Mouse (Mus musculus) right cerebral cortex, postnatal 14 days (tissue): ENCODE results near the gene Melk.

ENCODE experiments used
- DNase-seq: peaks from one replicate; pipeline ENCODE4 v3.0.0; 2022

Melk gene

DNA sequence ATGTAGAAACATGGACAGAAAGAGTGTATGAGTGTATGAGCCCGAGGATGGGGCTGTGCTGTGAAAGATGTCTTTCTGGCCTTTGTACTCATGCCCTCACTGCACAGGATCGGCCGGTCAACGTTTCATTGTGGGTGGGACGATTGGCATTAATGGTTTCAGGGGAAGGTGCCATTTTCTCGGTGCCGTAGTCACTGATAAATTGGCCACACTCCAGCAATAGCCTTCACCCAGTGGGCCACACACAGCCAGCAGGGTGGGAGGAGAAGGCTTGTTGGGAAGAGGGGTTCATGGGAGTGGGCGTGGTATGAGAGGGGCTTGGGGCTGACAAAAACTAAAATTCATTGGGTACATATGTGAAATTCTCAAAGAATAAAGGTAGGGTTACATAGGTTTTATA is 34.3 kb downstream of the Melk start:
- DNase-seq: no peak

DNA sequence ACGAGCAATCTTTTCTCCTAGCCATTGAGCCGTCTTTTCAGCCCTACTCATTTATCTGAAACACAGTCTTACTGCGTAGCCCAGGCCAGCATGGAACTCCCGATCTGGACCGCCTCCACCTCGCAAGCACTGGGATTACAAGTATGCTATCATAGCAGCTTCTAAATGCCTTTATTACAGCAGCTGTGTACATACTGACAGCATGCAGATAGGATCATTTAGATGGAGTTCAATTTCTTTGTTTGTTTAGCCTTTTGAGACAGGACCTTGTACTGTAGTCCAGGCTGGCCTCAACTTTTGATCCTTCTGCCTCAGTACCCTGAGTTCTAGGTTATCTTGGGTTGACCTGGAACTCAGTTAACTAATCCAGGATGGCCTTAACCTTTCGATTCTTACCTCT is 61.0 kb downstream of the Melk start:
- no peak for DNase-seq

DNA sequence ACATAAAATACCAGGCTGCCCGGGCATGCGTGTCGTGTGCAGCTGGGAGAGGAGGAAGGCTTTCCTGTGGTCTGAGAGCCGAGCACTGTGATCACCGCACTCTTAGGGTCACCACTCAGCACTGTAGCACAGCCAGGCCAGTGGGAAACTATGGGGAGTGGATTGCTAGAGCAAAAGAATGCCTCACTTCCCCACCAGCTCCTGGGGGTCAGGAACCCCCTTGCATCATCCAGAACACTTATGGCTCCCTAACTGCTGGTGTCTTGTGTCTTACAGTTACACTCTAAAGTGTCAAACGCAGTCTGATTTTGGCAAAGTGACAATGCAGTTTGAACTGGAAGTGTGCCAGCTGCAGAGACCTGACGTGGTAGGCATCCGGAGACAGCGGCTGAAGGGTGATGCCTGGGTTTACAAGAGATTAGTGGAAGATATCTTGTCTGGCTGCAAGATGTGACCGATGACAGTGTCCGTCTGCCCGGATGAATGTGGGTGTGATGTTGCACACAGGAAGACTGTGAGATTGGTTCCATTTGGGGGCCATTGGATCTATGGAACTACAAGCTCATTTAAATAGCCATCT is 62.8 kb downstream of the Melk start:
- DNase-seq: peak; percentile 9

DNA sequence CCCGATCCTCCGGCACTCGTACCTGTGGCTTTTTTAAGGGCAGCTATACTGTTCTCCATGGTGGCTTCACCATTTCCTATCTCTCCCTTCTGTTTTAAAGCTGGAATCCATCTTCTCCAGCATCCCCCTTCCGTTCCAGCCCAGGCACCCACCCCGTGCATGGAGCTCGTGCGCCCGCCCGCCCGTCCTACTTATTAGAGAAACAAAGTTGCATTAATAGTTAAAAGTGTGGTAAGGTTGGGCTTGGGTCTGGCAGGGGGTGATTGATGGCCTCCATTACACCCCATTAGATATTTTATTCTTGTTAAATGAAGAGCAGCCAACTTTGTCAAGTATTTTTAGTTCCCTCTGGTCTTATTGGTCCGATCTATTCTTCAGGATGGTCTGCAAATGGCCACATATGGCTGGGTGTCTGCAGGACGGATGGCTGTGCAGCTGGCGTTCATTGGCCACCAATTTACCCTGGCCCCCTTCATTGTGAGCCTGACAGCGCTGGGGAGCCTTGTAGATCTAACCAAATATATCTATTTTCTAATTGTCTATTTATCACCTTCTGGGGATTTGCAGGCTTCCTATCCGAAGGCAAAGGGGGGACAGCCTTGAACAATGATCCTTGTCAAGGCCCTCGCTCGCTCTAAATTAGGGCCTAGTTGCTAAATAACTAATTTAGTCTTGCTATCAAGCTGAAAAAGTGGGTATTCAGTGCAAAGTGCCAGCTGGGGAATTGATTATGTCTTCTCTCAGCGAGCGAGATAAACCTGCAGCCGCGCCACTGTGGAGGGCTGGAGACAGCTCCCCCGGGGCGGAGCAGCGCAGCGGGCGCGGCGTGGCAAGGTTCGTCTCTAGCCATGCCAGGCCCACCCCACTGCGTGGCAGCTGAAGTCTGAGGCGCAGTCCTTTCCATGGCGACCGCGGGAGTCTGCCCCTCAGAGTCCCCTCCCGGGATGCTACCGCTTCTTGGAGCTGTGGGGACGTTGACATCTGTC is 91.8 kb downstream of the Melk start:
- DNase-seq: no peak

DNA sequence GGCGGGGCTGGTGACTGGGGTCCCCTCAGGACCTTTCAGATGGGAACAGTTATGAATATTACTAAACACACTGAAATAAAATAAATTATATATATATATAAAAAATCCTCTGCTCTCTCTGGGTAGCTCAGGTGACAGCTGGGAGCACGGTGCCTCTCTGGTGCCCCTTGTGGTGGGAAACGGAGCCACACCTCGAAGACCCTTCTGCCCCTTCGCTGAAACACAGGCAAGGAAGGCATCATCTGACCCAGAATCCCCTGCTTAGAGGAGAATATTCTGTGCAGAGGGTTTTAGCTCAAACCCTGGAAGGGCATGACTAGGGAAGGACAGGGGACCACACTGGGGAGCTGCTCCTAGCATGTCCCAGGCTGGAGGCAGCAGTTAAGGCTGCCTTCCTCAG is 101.9 kb downstream of the Melk start:
- DNase-seq: no peak

DNA sequence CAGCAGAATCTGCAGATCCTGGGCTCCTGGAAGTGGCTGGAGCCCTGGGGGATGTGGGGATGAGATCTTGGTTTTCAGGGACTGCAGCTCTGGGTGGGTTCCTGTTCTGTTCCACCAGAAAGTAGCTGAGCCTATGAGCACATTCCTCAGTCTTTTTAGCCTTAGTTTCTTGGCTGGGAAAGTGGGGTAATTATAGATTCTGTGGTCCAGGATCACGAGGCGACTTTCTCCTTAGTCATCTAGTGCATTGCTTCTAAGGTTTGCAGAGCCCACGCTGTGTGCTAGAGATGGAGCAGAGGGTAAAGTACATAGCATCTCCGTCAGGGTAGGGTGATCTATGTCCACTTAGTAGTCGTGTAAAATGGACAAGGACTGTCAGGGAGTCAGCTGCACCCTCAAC is 103.8 kb downstream of the Melk start:
- DNase-seq: no peak
